Comparison of ENCODE assay signal across 12 mouse cellular contexts in genomic region chr5:125705379-125705778, GRCm38 (mm10).
DNase-seq lines count a peak whose midpoint lies in the region; ATAC-seq lines count a peak whose summit lies in the region.
"Had no signal": no experiment of that assay in that cellular context is flagged by ENCODE, and none has a peak within 500 bp of the region (broad histone marks: within the 10 kb centered on the region; RNA-seq: fewer than 3 reads in every experiment).

No protein-coding gene starts in this region.

- no peak overlapping the region for H3K4me2 ChIP-seq in midbrain, embryonic 11.5 days
- H3K4me2 ChIP-seq: heart, embryonic 13.5 days; limb, embryonic 12.5 days had no signal

- peak; percentile 39 for DNase-seq in midbrain, embryonic 11.5 days (ENCODE audit: low spot score, missing footprints)
- no peak for DNase-seq in midbrain, embryonic 10.5 days (ENCODE audit: low spot score)
- DNase-seq in layer of hippocampus, adult 8-10 months (ENCODE audit: low spot score in 2 of 2): peak; percentile 70 to 74
- DNase-seq in left cerebral cortex, postnatal 4 days: peak; percentile 48
- DNase-seq in right cerebral cortex, postnatal 4 days: peak; percentile 46
- DNase-seq in natural killer cell, adult 2 months (ENCODE audit: low spot score in 2 of 2): no peak
- no peak for DNase-seq in urinary bladder, postnatal 36 days (ENCODE audit: low spot score in 2 of 2)
- DNase-seq in kidney, postnatal 4 days: no peak
- DNase-seq: kidney, adult 11 months had no signal

- H3K27ac ChIP-seq in midbrain, embryonic 11.5 days (ENCODE audit: low read depth, low read length): no peak overlapping the region
- no peak overlapping the region for H3K27ac ChIP-seq in midbrain, embryonic 10.5 days (replicated peaks)
- H3K27ac ChIP-seq: heart, embryonic 13.5 days; limb, embryonic 12.5 days had no signal

- no peak overlapping the region for H3K9ac ChIP-seq in midbrain, embryonic 11.5 days (ENCODE audit: low read length)
- H3K9ac ChIP-seq: heart, embryonic 13.5 days; limb, embryonic 12.5 days had no signal

- no peaks in the 10 kb centered on the region for H3K9me3 ChIP-seq in midbrain, embryonic 11.5 days (ENCODE audit: control insufficient read depth, low read length)
- no peaks in the 10 kb centered on the region for H3K9me3 ChIP-seq in midbrain, embryonic 10.5 days (replicated peaks)
- H3K9me3 ChIP-seq: heart, embryonic 13.5 days; limb, embryonic 12.5 days had no signal

- H3K36me3 ChIP-seq in midbrain, embryonic 11.5 days (ENCODE audit: control insufficient read depth, insufficient read depth, low read length): no peaks in the 10 kb centered on the region
- no peaks in the 10 kb centered on the region for H3K36me3 ChIP-seq in midbrain, embryonic 10.5 days
- H3K36me3 ChIP-seq: heart, embryonic 13.5 days; limb, embryonic 12.5 days had no signal

- intact Hi-C loops in left cerebral cortex, postnatal 4 days (cut with DNase I): no loop called here

- H3K4me3 ChIP-seq in midbrain, embryonic 11.5 days (ENCODE audit: low read depth, low read length): no peak overlapping the region
- H3K4me3 ChIP-seq in midbrain, embryonic 10.5 days: no peak overlapping the region
- H3K4me3 ChIP-seq: heart, embryonic 13.5 days; limb, embryonic 12.5 days had no signal

- H3K27me3 ChIP-seq in midbrain, embryonic 11.5 days (ENCODE audit: control insufficient read depth, insufficient read depth, low read length): no peaks in the 10 kb centered on the region
- H3K27me3 ChIP-seq in midbrain, embryonic 10.5 days (ENCODE audit: low read depth, poor library complexity, severe bottlenecking): no peaks in the 10 kb centered on the region
- H3K27me3 ChIP-seq: heart, embryonic 13.5 days; limb, embryonic 12.5 days had no signal

- no peaks in the 10 kb centered on the region for H3K4me1 ChIP-seq in midbrain, embryonic 11.5 days (ENCODE audit: control insufficient read depth, insufficient read depth, low read length)
- no peaks in the 10 kb centered on the region for H3K4me1 ChIP-seq in midbrain, embryonic 10.5 days
- H3K4me1 ChIP-seq: heart, embryonic 13.5 days; limb, embryonic 12.5 days had no signal

- 67% methylated on average over 8 of the region's 8 CpGs for WGBS in midbrain, embryonic 11.5 days
- 72% methylated on average over 8 of the region's 8 CpGs for WGBS in midbrain, embryonic 10.5 days

- ATAC-seq in midbrain, embryonic 11.5 days (ENCODE audit: low FRiP score): no peak
- ATAC-seq: activated CD4-positive, CD25-positive, alpha-beta regulatory T cell, adult 4 months had no signal

Comparison
In these comparisons a context has a peak if more than half of its experiments do, and no peak if none do; other contexts are left out.
1. DNase-seq: peak in midbrain, embryonic 11.5 days (single experiment), layer of hippocampus, adult 8-10 months (2 of 2), left cerebral cortex, postnatal 4 days (single experiment) and right cerebral cortex, postnatal 4 days (single experiment); none in midbrain, embryonic 10.5 days (single experiment), natural killer cell, adult 2 months (0 of 2), urinary bladder, postnatal 36 days (0 of 2) and kidney, postnatal 4 days (0 of 2).